Mouse (Mus musculus): Measurements from ENCODE around the gene Zap70.

- no peak for TF ChIP-seq CTCF (IDR thresholded peaks at IDR 0.05; ENCODE audit: extremely low read depth, insufficient read depth, insufficient read length, insufficient replicate concordance)
- no peak for TF ChIP-seq POLR2A (IDR thresholded peaks at IDR 0.05; ENCODE audit: low read depth, low read length)
These were observed 3.0 kb upstream of the Zap70 start for GRCm38 (mm10) chr1:36758553-36758952.
